ENCODE assay signal across 8 mouse cellular contexts in the genomic region with DNA sequence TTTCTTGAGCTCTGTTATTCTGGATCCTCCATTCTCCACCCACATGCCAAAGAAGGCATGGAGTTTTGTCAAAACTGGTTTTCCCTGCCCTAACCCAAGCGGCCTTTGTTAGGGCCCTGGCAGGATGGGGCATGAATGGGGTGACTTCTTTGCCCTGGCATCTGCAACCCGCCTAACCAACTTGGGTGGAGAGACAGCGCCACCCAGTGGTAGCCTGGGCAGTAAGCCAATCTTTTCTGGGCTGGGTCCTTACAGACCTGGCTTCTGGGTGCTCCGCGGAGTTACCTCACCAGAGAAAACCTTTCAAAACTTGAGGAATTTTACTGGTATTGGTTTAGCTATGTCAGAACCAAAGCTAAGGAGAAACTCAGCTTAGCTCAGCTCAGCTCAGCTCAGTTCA. TPM values are rescaled to one million over a fixed set of nuclear protein-coding genes. Genes with fewer than 3 reads are reported as not detected.
DNase-seq lines count a peak whose midpoint lies in the region; ATAC-seq lines count a peak whose summit lies in the region.

No protein-coding gene starts in this region.

- H3K9me3 ChIP-seq in lung, embryonic 16.5 days (ENCODE audit: control insufficient read depth, low read length), result no peaks in the 10 kb centered on the region

- intact Hi-C loops in heart, postnatal 14 days (cut with DNase I), result loop anchor here (1.0 to 10.0 kb wide), 6 partner anchors 52 to 393 kb away; no protein-coding TSS in a partner anchor

- no peak overlapping the region for H3K9ac ChIP-seq in lung, embryonic 16.5 days (ENCODE audit: low read length)

- no peaks in the 10 kb centered on the region for H3K36me3 ChIP-seq in lung, embryonic 16.5 days (ENCODE audit: control insufficient read depth, insufficient read depth, low read length)

- no peak overlapping the region for H3K4me3 ChIP-seq in lung, embryonic 16.5 days (ENCODE audit: low read length)

- WGBS in lung, embryonic 16.5 days, result 18% methylated on average over 5 of the region's 5 CpGs

- H3K4me2 ChIP-seq in lung, embryonic 16.5 days (ENCODE audit: low read depth, low read length), result no peak overlapping the region

- H3K27me3 ChIP-seq in lung, embryonic 16.5 days (ENCODE audit: control insufficient read depth, insufficient read depth, low read depth, low read length), result peaks cover 11% of the 10 kb centered on the region

- DNase-seq in B cell, adult 2 months, result peak; percentile 73 to 80
- peak; percentile 80 for DNase-seq in adrenal gland, adult 2 months
- peak; percentile 74 for DNase-seq in embryo, embryonic 9.5 days (ENCODE audit: extremely low spot score)
- peak; percentile 75 to 83 for DNase-seq in heart, postnatal 14 days
- DNase-seq in kidney, postnatal 36 days, result peak; percentile 56 to 82
- DNase-seq in ovary, postnatal 10 days (ENCODE audit: low spot score), result peak; percentile 59
- peak; percentile 65 for DNase-seq in thymus, postnatal 14 days

- ATAC-seq in lung, embryonic 16.5 days (ENCODE audit: low read depth), result peak; percentile 39; the same call in 1 of the 2 replicates

- 0 out of 2 replicates have a peak overlapping the region, but pooled peaks have one; percentile 3 for H3K27ac ChIP-seq in lung, embryonic 16.5 days (ENCODE audit: low read length)

- peaks cover 4% of the 10 kb centered on the region; the same call in 1 of the 2 replicates for H3K4me1 ChIP-seq in lung, embryonic 16.5 days (replicated peaks; ENCODE audit: control insufficient read depth, insufficient read depth, low read length)

RNA-seq across cellular contexts. Expression of a gene that starts 51.8 kb away (rescaled TPM):
- total RNA-seq in adrenal gland, adult 2 months (2021), result 100 to 1,000 TPM; 122 to 143 TPM
- 52.0 and 53.9 TPM in 2 replicates for polyA plus RNA-seq in adrenal gland, adult 2 months (2012; rRNA removed)
- 10 to 100 TPM; 26.8 to 29.9 TPM for total RNA-seq in heart, postnatal 14 days (2021)
- 138 and 146 TPM in 2 replicates for polyA plus RNA-seq in lung, embryonic 16.5 days (2015; fragmentation: Nextera tagmentation; extraction: Ambion mirVana)
